Mouse (Mus musculus): Measurements from ENCODE around the gene Tbx1. TPM values are rescaled to one million over a fixed set of nuclear protein-coding genes. Genes with fewer than 3 reads are reported as not detected.

Gene Tbx1
- polyA plus RNA-seq, 2 experiments: 8.7 to 12.1 TPM

DNA sequence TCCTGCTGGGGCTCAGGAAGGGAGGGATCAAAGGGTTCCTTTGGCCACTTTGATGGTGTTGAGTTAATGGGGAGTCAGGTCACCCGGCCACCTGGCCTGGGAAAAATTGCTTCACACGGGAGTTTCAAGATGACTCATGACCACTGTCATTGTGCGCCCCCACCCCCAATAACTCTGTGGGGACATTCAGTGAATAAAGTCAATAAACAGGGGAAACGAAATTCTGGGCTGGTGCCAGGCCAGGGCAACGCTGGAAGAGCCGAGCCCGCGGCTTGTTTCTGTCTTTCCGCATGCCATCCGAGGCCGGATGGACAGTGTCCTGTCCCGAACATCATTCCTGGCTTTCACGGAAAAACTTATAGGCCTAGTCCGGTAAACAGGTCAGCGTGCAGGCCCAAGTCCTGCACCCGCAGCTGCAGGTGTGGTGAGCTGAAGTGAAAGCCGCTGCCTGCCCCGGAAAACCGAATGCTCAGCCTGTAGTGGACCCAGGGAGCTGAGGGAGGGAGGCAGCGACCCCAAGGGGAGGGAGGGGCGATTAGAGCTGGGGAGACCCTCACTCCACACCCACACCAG is 9.3 kb downstream of the Tbx1 start:
- Histone ChIP-seq H3K27ac (replicated peaks; ENCODE audit: low read depth, low read length) (no peak overlapping the region), H3K9ac (ENCODE audit: low read depth, low read length, severe bottlenecking) (no peak overlapping the region), H3K36me3 (ENCODE audit: control insufficient read depth, insufficient read depth, low read length) (no peaks in the 10 kb centered on the region), H3K4me3 (replicated peaks; ENCODE audit: low read length) (peak overlapping the region; percentile 40), H3K9me3 (ENCODE audit: control insufficient read depth, low read length) (no peaks in the 10 kb centered on the region), H3K27me3 (ENCODE audit: control insufficient read depth, insufficient read depth, low read length) (peaks cover 70% of the 10 kb centered on the region), H3K4me1 (ENCODE audit: control insufficient read depth, insufficient read depth, low read length) (peaks cover 15% of the 10 kb centered on the region), H3K4me2 (replicated peaks; ENCODE audit: low read depth, low read length, severe bottlenecking) (peak overlapping the region; percentile 61)
- 7% methylated on average over 21 of the region's 21 CpGs for WGBS
- no peak for TF ChIP-seq POLR2A (IDR thresholded peaks at IDR 0.05; ENCODE audit: borderline replicate concordance, extremely low read depth, insufficient read depth, insufficient read length)
- DNase-seq (ENCODE audit: low spot score) (no peak), ATAC-seq (ENCODE audit: low FRiP score, low read depth) (no peak)

DNA sequence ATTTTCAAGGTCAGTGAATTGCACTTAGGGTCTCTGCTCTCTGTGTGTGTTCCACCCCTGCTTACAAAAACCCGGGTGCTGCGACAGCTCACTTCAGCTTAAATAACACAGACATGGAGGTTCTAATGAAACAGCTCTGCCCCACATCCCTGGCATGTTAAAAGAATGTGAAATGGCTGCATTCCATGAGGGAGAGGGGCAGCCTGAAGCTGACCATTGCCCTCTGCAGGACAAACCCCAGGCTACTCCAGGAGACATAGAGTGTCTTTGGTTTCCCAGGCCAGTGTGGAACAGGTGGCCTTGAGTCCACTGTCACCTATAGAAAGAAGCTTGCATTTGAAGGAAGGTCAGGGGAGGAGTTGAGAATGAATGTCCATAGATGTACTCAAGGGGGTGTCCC is 10.1 kb downstream of the Tbx1 start:
- Histone ChIP-seq H3K4me2 (replicated peaks; ENCODE audit: low read depth, low read length, severe bottlenecking) (no peak overlapping the region), H3K4me1 (ENCODE audit: control insufficient read depth, insufficient read depth, low read length) (peaks cover 14% of the 10 kb centered on the region; the same call in 1 of the 2 replicates), H3K27me3 (ENCODE audit: control insufficient read depth, insufficient read depth, low read length) (peaks cover 63% of the 10 kb centered on the region), H3K9me3 (ENCODE audit: control insufficient read depth, low read length) (no peaks in the 10 kb centered on the region), H3K4me3 (replicated peaks; ENCODE audit: low read length) (no peak overlapping the region), H3K27ac (replicated peaks; ENCODE audit: low read depth, low read length) (no peak overlapping the region), H3K9ac (ENCODE audit: low read depth, low read length, severe bottlenecking) (no peak overlapping the region), H3K36me3 (ENCODE audit: control insufficient read depth, insufficient read depth, low read length) (no peaks in the 10 kb centered on the region)
- TF ChIP-seq POLR2A (IDR thresholded peaks at IDR 0.05; ENCODE audit: borderline replicate concordance, extremely low read depth, insufficient read depth, insufficient read length): no peak
- 24% methylated on average over 2 of the region's 2 CpGs for WGBS
- DNase-seq (ENCODE audit: low spot score) (no peak), ATAC-seq (ENCODE audit: low FRiP score, low read depth) (no peak)

GRCm38 (mm10) chr16:18577599-18578160 is 12.8 kb downstream of the Tbx1 start:
- no peak overlapping the region for H3K27ac ChIP-seq (replicated peaks; ENCODE audit: low read depth, low read length)
- DNase-seq (ENCODE audit: low spot score) (peak; percentile 48), ATAC-seq (ENCODE audit: low FRiP score, low read depth) (0 out of 2 replicates have a peak, but pooled peaks have one; percentile 5)
- TF ChIP-seq POLR2A (IDR thresholded peaks at IDR 0.05; ENCODE audit: borderline replicate concordance, extremely low read depth, insufficient read depth, insufficient read length): no peak
- H3K9me3 ChIP-seq (ENCODE audit: control insufficient read depth, low read length): no peaks in the 10 kb centered on the region
- no peak overlapping the region for H3K4me3 ChIP-seq (replicated peaks; ENCODE audit: low read length)
- peaks cover 35% of the 10 kb centered on the region for H3K27me3 ChIP-seq (ENCODE audit: control insufficient read depth, insufficient read depth, low read length)
- WGBS: 10% methylated on average over 5 of the region's 5 CpGs
- H3K4me1 ChIP-seq (ENCODE audit: control insufficient read depth, insufficient read depth, low read length): peaks cover 14% of the 10 kb centered on the region; the same call in 1 of the 2 replicates
- H3K4me2 ChIP-seq (replicated peaks; ENCODE audit: low read depth, low read length, severe bottlenecking): no peak overlapping the region
- no peaks in the 10 kb centered on the region for H3K36me3 ChIP-seq (ENCODE audit: control insufficient read depth, insufficient read depth, low read length)
- H3K9ac ChIP-seq (ENCODE audit: low read depth, low read length, severe bottlenecking): no peak overlapping the region

DNA sequence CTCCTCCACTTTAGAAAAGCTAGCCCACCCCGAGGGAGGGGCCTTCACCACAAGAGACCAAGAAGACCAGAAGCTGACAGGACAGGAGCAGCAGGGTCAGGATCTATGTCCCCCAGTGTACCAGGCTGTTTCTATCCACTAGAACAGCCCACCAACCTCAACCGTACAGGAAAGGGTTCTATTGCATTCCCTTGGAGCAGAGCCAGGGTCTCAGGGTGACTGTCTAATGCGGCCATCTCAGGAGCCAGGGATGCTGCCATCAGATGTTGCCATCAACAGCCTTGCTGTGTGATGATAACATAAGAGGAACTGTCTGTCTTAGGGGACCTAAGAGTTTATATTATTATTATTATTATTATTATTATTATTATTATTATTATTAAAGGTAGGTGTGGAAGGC is 13.4 kb downstream of the Tbx1 start:
- H3K27me3 ChIP-seq (ENCODE audit: control insufficient read depth, insufficient read depth, low read length): peaks cover 29% of the 10 kb centered on the region
- no peak for DNase-seq (ENCODE audit: low spot score)
- H3K27ac ChIP-seq (replicated peaks; ENCODE audit: low read depth, low read length): no peak overlapping the region
- H3K9me3 ChIP-seq (ENCODE audit: control insufficient read depth, low read length): no peaks in the 10 kb centered on the region
- ATAC-seq (ENCODE audit: low FRiP score, low read depth): no peak
- no peak overlapping the region for H3K4me3 ChIP-seq (replicated peaks; ENCODE audit: low read length)
- TF ChIP-seq POLR2A (IDR thresholded peaks at IDR 0.05; ENCODE audit: borderline replicate concordance, extremely low read depth, insufficient read depth, insufficient read length): no peak
- H3K4me2 ChIP-seq (replicated peaks; ENCODE audit: low read depth, low read length, severe bottlenecking): no peak overlapping the region
- no peak overlapping the region for H3K9ac ChIP-seq (ENCODE audit: low read depth, low read length, severe bottlenecking)
- WGBS: 41% methylated on average over 3 of the region's 3 CpGs
- H3K36me3 ChIP-seq (ENCODE audit: control insufficient read depth, insufficient read depth, low read length): no peaks in the 10 kb centered on the region
- H3K4me1 ChIP-seq (ENCODE audit: control insufficient read depth, insufficient read depth, low read length): peaks cover 8% of the 10 kb centered on the region; the same call in 1 of the 2 replicates

- H3K9ac ChIP-seq (ENCODE audit: low read depth, low read length, severe bottlenecking): no peak overlapping the region
- WGBS: 69% methylated on average over 8 of the region's 8 CpGs
- TF ChIP-seq POLR2A (IDR thresholded peaks at IDR 0.05; ENCODE audit: borderline replicate concordance, extremely low read depth, insufficient read depth, insufficient read length): no peak
- 0 out of 2 replicates have a peak, but pooled peaks cover under 1% of the 10 kb centered on the region for H3K27me3 ChIP-seq (ENCODE audit: control insufficient read depth, insufficient read depth, low read length)
- ATAC-seq (ENCODE audit: low FRiP score, low read depth) (no peak), DNase-seq (ENCODE audit: low spot score) (no peak)
- H3K4me1 ChIP-seq (ENCODE audit: control insufficient read depth, insufficient read depth, low read length): 0 out of 2 replicates have a peak, but pooled peaks cover 5% of the 10 kb centered on the region
- H3K27ac ChIP-seq (replicated peaks; ENCODE audit: low read depth, low read length): no peak overlapping the region
- no peaks in the 10 kb centered on the region for H3K9me3 ChIP-seq (ENCODE audit: control insufficient read depth, low read length)
- no peak overlapping the region for H3K4me2 ChIP-seq (replicated peaks; ENCODE audit: low read depth, low read length, severe bottlenecking)
- no peaks in the 10 kb centered on the region for H3K36me3 ChIP-seq (ENCODE audit: control insufficient read depth, insufficient read depth, low read length)
- no peak overlapping the region for H3K4me3 ChIP-seq (replicated peaks; ENCODE audit: low read length)
Observed at GRCm38 (mm10) chr16:18574196-18574595, 16.3 kb downstream of the Tbx1 start.

All from limb, embryonic 14.5 days (tissue).